Mouse (Mus musculus) forebrain, embryonic 12.5 days (tissue): ENCODE data around the gene Tk2. TPM values are rescaled to one million over a fixed set of nuclear protein-coding genes. Genes with fewer than 3 reads are reported as not detected.
A peak's percentile ranks its signal among the peaks of the same experiment; 100 is the strongest.

ENCODE experiments used
- ATAC-seq: fragments of 200-750 bp; cut with Nextera tagmentation; 2 replicates; pipeline ENCODE4 v1.8.0; 2017; ENCODE audit warnings: moderate TSS enrichment; ENCODE audit not compliant: low FRiP score
- H3K27ac ChIP-seq: fragments of 300-500 bp; sonication (generic); 2 replicates; pipeline ENCODE4 v1.5.1; 2016; ENCODE audit warnings: mild to moderate bottlenecking
- H3K27me3 ChIP-seq: fragments of 300-500 bp; sonication (generic); 2 replicates; pipeline ENCODE4 v1.6.1; 2016; ENCODE audit warnings: mild to moderate bottlenecking
- H3K36me3 ChIP-seq: fragments of 300-500 bp; sonication (generic); replicated peaks from 2 replicates; pipeline ENCODE4 v1.6.1; 2016; ENCODE audit warnings: mild to moderate bottlenecking
- H3K4me1 ChIP-seq: fragments of 300-500 bp; sonication (generic); 2 replicates; pipeline ENCODE4 v1.6.1; 2016
- H3K4me2 ChIP-seq: fragments of 300-500 bp; sonication (generic); 2 replicates; pipeline ENCODE4 v1.6.1; 2016; ENCODE audit warnings: mild to moderate bottlenecking, moderate library complexity
- H3K4me3 ChIP-seq: fragments of 300-500 bp; sonication (generic); replicated peaks from 2 replicates; pipeline ENCODE4 v1.5.1; 2016; ENCODE audit warnings: mild to moderate bottlenecking
- H3K9ac ChIP-seq: fragments of 300-500 bp; sonication (generic); 2 replicates; pipeline ENCODE4 v1.6.1; 2016; ENCODE audit warnings: mild to moderate bottlenecking
- H3K9me3 ChIP-seq: fragments of 300-500 bp; sonication (generic); 2 replicates; pipeline ENCODE4 v1.6.1; 2016
- WGBS: fragments of 180-500 bp; shearing (Covaris S2); methylation state at CpG from one replicate; pipeline ENCODE4 v1.1.7; 2016; 5-methylcytosine and 5-hydroxymethylcytosine counted together
- polyA plus RNA-seq: library from polyadenylated mRNA; unstranded; fragments of >200 nt; fragmentation: Nextera tagmentation; extraction: Ambion mirVana; gene quantifications from 2 replicates; pipeline ENCODE4 v1.2.1, GENCODE M21; 2016

Gene Tk2
- polyA plus RNA-seq, 1 experiment from 2014 or later, result 35.9 TPM

DNA sequence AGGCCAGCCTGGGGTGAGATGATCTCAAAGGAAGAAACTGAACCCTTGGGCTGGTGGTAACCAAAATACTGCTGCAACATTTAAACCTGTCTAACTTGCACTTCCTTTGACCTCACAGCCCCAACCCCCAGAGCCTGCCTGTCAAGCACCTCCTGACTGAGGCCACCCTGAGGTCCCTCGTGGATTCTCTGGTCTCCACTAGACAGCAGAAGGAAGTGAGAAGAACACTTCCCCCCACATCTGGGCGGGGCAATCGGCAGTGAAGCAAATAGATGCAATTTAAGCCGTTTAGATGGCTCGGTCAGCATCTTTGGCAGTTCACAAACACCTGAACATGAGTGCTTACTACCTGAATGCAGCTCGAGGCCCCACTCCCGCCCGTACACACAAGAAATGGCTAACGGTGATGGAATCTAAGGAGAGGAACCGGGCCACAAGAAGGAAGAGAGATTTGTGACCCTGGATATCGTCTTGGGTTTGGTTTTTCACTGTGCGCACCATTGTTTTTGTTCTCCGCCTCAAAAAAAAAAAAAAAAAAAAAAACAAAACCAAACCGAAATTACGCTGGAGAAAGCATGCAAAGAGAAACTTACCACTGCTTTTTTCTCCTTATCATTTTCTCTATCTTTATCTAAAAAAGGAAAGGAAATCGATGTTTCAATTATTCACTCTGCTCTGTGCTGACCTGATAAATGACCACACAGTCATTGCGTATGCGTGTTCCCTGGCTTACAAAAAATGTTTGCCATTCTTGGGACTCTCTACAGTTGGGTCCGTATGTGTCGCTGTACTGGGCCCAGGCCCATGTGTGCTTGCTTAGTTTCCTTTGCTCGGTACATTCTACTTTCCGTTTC is 1.1 kb downstream of the Tk2 start:
- 72% methylated on average over 22 of the region's 22 CpGs for WGBS
- Histone ChIP-seq H3K9me3 (no peaks in the 10 kb centered on the region), H3K27me3 (no peaks in the 10 kb centered on the region), H3K4me3 (peak overlapping the region; percentile 86), H3K4me1 (peaks cover 21% of the 10 kb centered on the region), H3K9ac (peak overlapping the region; percentile 80), H3K4me2 (peak overlapping the region; percentile 79), H3K36me3 (peaks cover 20% of the 10 kb centered on the region), H3K27ac (no peak overlapping the region)
- no peak for ATAC-seq

DNA sequence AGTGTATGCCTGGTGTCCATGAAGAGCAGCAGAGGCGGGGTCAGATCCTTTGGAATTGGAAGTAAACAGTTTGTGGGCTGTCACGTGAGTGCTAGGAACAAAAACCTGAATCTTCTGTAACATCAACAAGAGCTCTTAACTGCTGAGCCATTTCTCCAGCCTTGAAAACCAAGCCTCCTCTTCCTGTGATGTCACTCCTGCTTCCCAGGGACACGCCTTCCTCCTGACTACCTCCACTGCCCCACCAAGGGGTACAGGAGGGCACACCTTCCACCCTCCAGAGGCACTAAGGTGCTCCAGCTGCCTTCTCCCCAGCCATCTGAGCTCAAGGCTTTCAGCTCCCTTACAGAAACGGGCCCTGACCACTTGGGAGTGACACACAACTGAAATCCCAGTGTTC is 1.7 kb downstream of the Tk2 start:
- H3K4me3 ChIP-seq, result no peak overlapping the region
- H3K4me2 ChIP-seq, result no peak overlapping the region
- H3K9me3 ChIP-seq, result no peaks in the 10 kb centered on the region
- H3K9ac ChIP-seq, result no peak overlapping the region
- 87% methylated on average over 4 of the region's 4 CpGs for WGBS
- H3K27me3 ChIP-seq, result no peaks in the 10 kb centered on the region
- H3K4me1 ChIP-seq, result peaks cover 19% of the 10 kb centered on the region
- no peak overlapping the region for H3K27ac ChIP-seq
- peaks cover 26% of the 10 kb centered on the region for H3K36me3 ChIP-seq
- ATAC-seq, result no peak

DNA sequence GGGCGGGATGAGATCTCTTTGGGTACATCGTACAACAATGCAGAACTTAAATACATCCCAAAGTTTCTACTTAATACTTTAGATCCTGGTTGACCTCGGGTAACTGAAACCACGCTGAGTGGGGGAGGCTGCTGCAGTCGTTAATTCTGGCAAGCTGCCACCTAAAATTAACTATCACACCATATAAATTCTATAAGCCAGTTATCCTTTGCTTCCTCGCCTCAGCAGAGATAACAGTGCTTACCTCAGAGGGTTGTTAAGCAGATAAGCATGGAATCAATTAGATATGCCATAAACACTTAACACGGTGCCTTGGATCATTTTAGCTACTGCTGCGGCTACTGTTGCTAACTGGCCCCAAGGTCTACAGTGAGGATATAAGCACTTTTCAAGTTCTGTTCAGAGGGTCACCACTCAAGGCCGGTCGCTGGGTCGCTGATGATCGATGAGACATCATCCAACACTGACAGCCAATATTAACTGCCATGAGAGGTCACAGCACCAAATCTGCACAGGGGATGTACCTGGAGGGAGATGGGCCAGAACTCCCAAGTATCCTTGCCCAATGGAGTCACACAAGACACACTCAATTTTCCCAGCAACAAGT is 6.2 kb downstream of the Tk2 start:
- H3K36me3 ChIP-seq, result peaks cover 71% of the 10 kb centered on the region
- H3K4me2 ChIP-seq, result no peak overlapping the region
- H3K4me1 ChIP-seq, result peaks cover 5% of the 10 kb centered on the region
- H3K4me3 ChIP-seq, result no peak overlapping the region
- H3K27ac ChIP-seq, result no peak overlapping the region
- no peaks in the 10 kb centered on the region for H3K27me3 ChIP-seq
- ATAC-seq, result no peak
- no peak overlapping the region for H3K9ac ChIP-seq
- WGBS, result 90% methylated on average over 12 of the region's 12 CpGs
- no peaks in the 10 kb centered on the region for H3K9me3 ChIP-seq

DNA sequence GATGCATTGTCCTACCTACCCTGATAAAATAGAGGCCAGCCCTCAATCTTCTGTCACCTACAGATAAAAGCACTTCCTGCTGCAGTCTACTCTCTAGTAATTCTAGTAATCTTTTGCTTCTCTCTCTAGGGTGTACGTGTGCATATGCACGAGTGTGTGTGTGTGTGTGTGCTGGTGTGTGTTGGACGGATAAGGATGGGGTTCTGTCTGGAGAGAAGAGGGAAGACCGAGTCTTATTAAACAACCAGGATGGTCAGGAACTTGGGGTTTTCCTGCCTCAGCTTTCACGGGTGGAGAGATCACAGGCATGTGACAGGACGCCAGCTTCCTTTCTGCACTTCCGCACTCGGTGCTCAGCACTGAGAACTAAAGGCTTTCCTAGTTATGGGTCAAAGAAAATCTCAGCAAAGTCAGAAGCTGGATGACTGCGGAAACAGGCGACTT is 8.9 kb downstream of the Tk2 start:
- ATAC-seq, result no peak
- Histone ChIP-seq H3K9ac (no peak overlapping the region), H3K4me1 (no peaks in the 10 kb centered on the region), H3K27me3 (no peaks in the 10 kb centered on the region), H3K27ac (no peak overlapping the region), H3K4me3 (no peak overlapping the region), H3K9me3 (no peaks in the 10 kb centered on the region), H3K4me2 (no peak overlapping the region), H3K36me3 (peaks cover 83% of the 10 kb centered on the region)
- WGBS, result 89% methylated on average over 10 of the region's 10 CpGs

- Histone ChIP-seq H3K4me3 (no peak overlapping the region), H3K9ac (no peak overlapping the region), H3K27me3 (no peaks in the 10 kb centered on the region), H3K9me3 (no peaks in the 10 kb centered on the region), H3K4me1 (no peaks in the 10 kb centered on the region), H3K4me2 (no peak overlapping the region), H3K27ac (no peak overlapping the region), H3K36me3 (peaks cover 87% of the 10 kb centered on the region)
- 44% methylated on average over 6 of the region's 6 CpGs for WGBS
- ATAC-seq, result peak; percentile 33; the same call in 1 of the 2 replicates
These were observed 13.8 kb downstream of the Tk2 start for GRCm38 (mm10) chr8:104234573-104234972.

DNA sequence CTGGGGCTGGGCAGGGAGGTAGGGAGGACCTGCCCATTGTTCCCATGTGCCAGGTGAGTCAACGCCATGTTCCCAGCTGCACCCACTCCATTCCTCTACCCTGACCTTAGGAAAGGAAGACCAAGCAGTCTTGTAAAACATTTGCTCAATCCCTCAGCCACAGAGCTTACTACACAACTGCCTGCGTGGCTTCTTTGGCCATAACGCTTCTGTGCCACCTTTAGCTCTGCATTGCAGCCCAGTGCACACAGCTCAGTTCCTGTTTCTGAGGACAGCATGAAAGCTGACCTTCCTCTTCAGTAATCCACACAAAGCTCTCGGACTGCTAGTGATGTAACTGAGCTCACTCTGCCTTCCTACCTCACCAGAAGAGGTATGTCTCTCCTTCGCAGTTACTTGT is 15.4 kb downstream of the Tk2 start:
- WGBS, result 93% methylated on average over 5 of the region's 5 CpGs
- no peaks in the 10 kb centered on the region for H3K9me3 ChIP-seq
- H3K9ac ChIP-seq, result no peak overlapping the region
- no peak for ATAC-seq
- no peak overlapping the region for H3K4me2 ChIP-seq
- H3K27me3 ChIP-seq, result no peaks in the 10 kb centered on the region
- no peak overlapping the region for H3K4me3 ChIP-seq
- no peaks in the 10 kb centered on the region for H3K4me1 ChIP-seq
- H3K27ac ChIP-seq, result no peak overlapping the region
- H3K36me3 ChIP-seq, result peaks cover 86% of the 10 kb centered on the region

GRCm38 (mm10) chr8:104232039-104232438 is 16.3 kb downstream of the Tk2 start:
- H3K4me2 ChIP-seq, result no peak overlapping the region
- no peaks in the 10 kb centered on the region for H3K27me3 ChIP-seq
- peaks cover 86% of the 10 kb centered on the region for H3K36me3 ChIP-seq
- H3K27ac ChIP-seq, result no peak overlapping the region
- no peaks in the 10 kb centered on the region for H3K9me3 ChIP-seq
- no peak overlapping the region for H3K9ac ChIP-seq
- H3K4me3 ChIP-seq, result no peak overlapping the region
- 100% methylated on average over 4 of the region's 4 CpGs for WGBS
- no peak for ATAC-seq
- H3K4me1 ChIP-seq, result no peaks in the 10 kb centered on the region

- ATAC-seq, result no peak
- Histone ChIP-seq H3K9ac (no peak overlapping the region), H3K9me3 (no peaks in the 10 kb centered on the region), H3K27ac (no peak overlapping the region), H3K36me3 (peaks cover 85% of the 10 kb centered on the region), H3K4me3 (no peak overlapping the region), H3K27me3 (no peaks in the 10 kb centered on the region), H3K4me2 (no peak overlapping the region), H3K4me1 (no peaks in the 10 kb centered on the region)
- 93% methylated on average over 9 of the region's 9 CpGs for WGBS
These were observed 18.0 kb downstream of the Tk2 start for GRCm38 (mm10) chr8:104230377-104230776.

GRCm38 (mm10) chr8:104227048-104227447 is 21.3 kb downstream of the Tk2 start:
- Histone ChIP-seq H3K4me3 (no peak overlapping the region), H3K4me1 (no peaks in the 10 kb centered on the region), H3K4me2 (no peak overlapping the region), H3K27ac (no peak overlapping the region), H3K27me3 (no peaks in the 10 kb centered on the region), H3K36me3 (peaks cover 76% of the 10 kb centered on the region), H3K9ac (no peak overlapping the region), H3K9me3 (peaks cover 8% of the 10 kb centered on the region; the same call in 1 of the 2 replicates)
- ATAC-seq, result no peak
- WGBS, result 93% methylated on average over 5 of the region's 5 CpGs

GRCm38 (mm10) chr8:104219806-104220205 is 28.6 kb downstream of the Tk2 start:
- Histone ChIP-seq H3K36me3 (peaks cover 8% of the 10 kb centered on the region), H3K4me3 (no peak overlapping the region), H3K9ac (no peak overlapping the region), H3K9me3 (peaks cover 8% of the 10 kb centered on the region; the same call in 1 of the 2 replicates), H3K4me2 (no peak overlapping the region), H3K27ac (no peak overlapping the region), H3K27me3 (no peaks in the 10 kb centered on the region), H3K4me1 (no peaks in the 10 kb centered on the region)
- 44% methylated on average over 5 of the region's 5 CpGs for WGBS
- ATAC-seq, result peak; percentile 71

GRCm38 (mm10) chr8:104219079-104219478 is 29.3 kb downstream of the Tk2 start:
- no peaks in the 10 kb centered on the region for H3K27me3 ChIP-seq
- no peak overlapping the region for H3K9ac ChIP-seq
- WGBS, result 22% methylated on average over 11 of the region's 11 CpGs
- peaks cover 8% of the 10 kb centered on the region for H3K36me3 ChIP-seq
- peak; percentile 47; the same call in 1 of the 2 replicates for ATAC-seq
- H3K9me3 ChIP-seq, result 0 out of 2 replicates have a peak, but pooled peaks cover under 1% of the 10 kb centered on the region
- no peak overlapping the region for H3K4me2 ChIP-seq
- no peaks in the 10 kb centered on the region for H3K4me1 ChIP-seq
- H3K27ac ChIP-seq, result no peak overlapping the region
- no peak overlapping the region for H3K4me3 ChIP-seq

- 91% methylated on average over 5 of the region's 5 CpGs for WGBS
- ATAC-seq, result no peak
- no peak overlapping the region for H3K4me2 ChIP-seq
- peaks cover 6% of the 10 kb centered on the region for H3K4me1 ChIP-seq
- H3K9ac ChIP-seq, result no peak overlapping the region
- H3K4me3 ChIP-seq, result no peak overlapping the region
- H3K27me3 ChIP-seq, result no peaks in the 10 kb centered on the region
- no peaks in the 10 kb centered on the region for H3K36me3 ChIP-seq
- no peaks in the 10 kb centered on the region for H3K9me3 ChIP-seq
- no peak overlapping the region for H3K27ac ChIP-seq
These were observed 30.8 kb downstream of the Tk2 start for GRCm38 (mm10) chr8:104217601-104218000.
